In the genomic region with DNA sequence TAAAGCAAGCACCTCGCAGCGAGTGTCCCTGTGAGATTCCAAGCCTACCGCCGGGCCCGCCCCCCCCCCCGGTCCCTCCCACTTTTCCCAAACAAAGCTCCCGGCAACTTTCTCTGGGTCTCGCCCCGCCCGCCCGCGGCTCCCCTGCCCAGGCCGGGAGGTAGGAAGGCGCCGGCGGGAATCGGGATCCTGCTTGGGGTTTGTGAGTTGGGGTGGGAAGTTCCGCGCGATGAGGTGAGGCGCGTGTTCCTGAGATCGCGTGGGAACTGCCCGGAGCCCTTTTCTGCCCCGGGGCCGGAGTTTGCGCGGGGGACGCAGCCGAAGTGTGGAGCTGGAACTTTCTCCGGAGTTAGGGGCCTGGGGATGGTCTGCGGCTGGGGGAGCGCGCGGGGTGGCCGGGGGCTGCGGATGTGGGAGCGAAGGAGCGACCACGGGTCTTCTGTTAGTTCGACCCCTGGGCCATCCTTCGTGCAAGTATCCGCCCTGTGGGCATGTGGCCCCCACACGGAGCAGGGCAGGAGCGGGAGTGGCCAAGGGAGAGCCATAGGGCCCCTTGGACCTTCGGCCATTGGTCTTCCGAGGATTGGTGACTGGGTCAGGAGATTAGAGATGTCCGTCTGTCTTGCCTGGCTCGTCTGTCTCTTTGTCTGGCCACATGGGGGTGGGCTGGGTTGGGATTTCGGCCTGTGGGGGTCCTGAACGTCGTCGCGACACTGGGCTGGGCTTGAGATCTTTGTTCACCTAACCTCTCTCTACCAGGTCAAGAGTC, we compare ENCODE assay signal across 8 mouse cellular contexts. TPM values are rescaled to one million over a fixed set of nuclear protein-coding genes. Genes with fewer than 3 reads are reported as not detected.
DNase-seq lines count a peak whose midpoint lies in the region; ATAC-seq and TF ChIP-seq lines count a peak whose summit lies in the region.

Tead2 (plus strand) TSS at position 81 of the 769 bp plus-strand sequence.

- no peaks in the 10 kb centered on the region for H3K9me3 ChIP-seq in embryonic facial prominence, embryonic 12.5 days
- no peaks in the 10 kb centered on the region for H3K9me3 ChIP-seq in liver, embryonic 11.5 days (ENCODE audit: control insufficient read depth, low read length)
- no peaks in the 10 kb centered on the region for H3K9me3 ChIP-seq in neural tube, embryonic 12.5 days

- no peak within 1 kb of the TSS for H3K27ac ChIP-seq in left cerebral cortex, adult 2 months
- peak within 1 kb of the TSS; percentile 98 for H3K27ac ChIP-seq in embryonic facial prominence, embryonic 12.5 days
- H3K27ac ChIP-seq in liver, embryonic 11.5 days (ENCODE audit: low read depth, low read length), result peak within 1 kb of the TSS; percentile 80
- peak within 1 kb of the TSS; percentile 80 for H3K27ac ChIP-seq in neural tube, embryonic 12.5 days

- H3K36me3 ChIP-seq in embryonic facial prominence, embryonic 12.5 days, result peaks cover 38% of the 10 kb centered on the region
- peaks cover 8% of the 10 kb centered on the region; the same call in 1 of the 2 replicates for H3K36me3 ChIP-seq in liver, embryonic 11.5 days (ENCODE audit: control insufficient read depth, insufficient read depth, low read length)
- H3K36me3 ChIP-seq in neural tube, embryonic 12.5 days, result peaks cover 32% of the 10 kb centered on the region

- no peak for DNase-seq in left cerebral cortex, adult 2 months (ENCODE audit: extremely low spot score in 1 of 2, low spot score in 2 of 2)
- no peak for DNase-seq in left cerebral cortex, postnatal 25 days (ENCODE audit: low spot score in 2 of 2)
- peak; percentile 76 for DNase-seq in heart, postnatal 4 days
- DNase-seq in liver, embryonic 11.5 days (ENCODE audit: low spot score), result peak; percentile 67
- DNase-seq in B cell, adult 2 months, result no peak

- under 1% methylated on average over 54 of the region's 55 CpGs for WGBS in embryonic facial prominence, embryonic 12.5 days
- WGBS in liver, embryonic 11.5 days, result 2% methylated on average over 52 of the region's 55 CpGs
- 1% methylated on average over 55 of the region's 55 CpGs for WGBS in neural tube, embryonic 12.5 days

- H3K9ac ChIP-seq in embryonic facial prominence, embryonic 12.5 days, result peak within 1 kb of the TSS; percentile 99
- peak within 1 kb of the TSS; percentile 79 for H3K9ac ChIP-seq in liver, embryonic 11.5 days (ENCODE audit: low read depth, low read length)
- H3K9ac ChIP-seq in neural tube, embryonic 12.5 days, result peak within 1 kb of the TSS; percentile 92

- H3K4me3 ChIP-seq in left cerebral cortex, adult 2 months, result peak within 1 kb of the TSS; percentile 44
- H3K4me3 ChIP-seq in embryonic facial prominence, embryonic 12.5 days, result peak within 1 kb of the TSS; percentile 86
- H3K4me3 ChIP-seq in liver, embryonic 11.5 days (ENCODE audit: low read depth, low read length), result peak within 1 kb of the TSS; percentile 62
- H3K4me3 ChIP-seq in neural tube, embryonic 12.5 days, result peak within 1 kb of the TSS; percentile 66

- ATAC-seq in embryonic facial prominence, embryonic 12.5 days (ENCODE audit: insufficient number of reproducible peaks, insufficient read depth, low FRiP score, low TSS enrichment), result peak; percentile 25; the same call in 1 of the 2 replicates
- ATAC-seq in liver, embryonic 11.5 days (replicated peaks; ENCODE audit: low FRiP score), result peak; percentile 13; the same call in 1 of the 2 replicates
- ATAC-seq in neural tube, embryonic 12.5 days (ENCODE audit: low FRiP score, low read depth), result peak; percentile 62
- no peak for ATAC-seq in CD4-positive, CD25-positive, alpha-beta regulatory T cell, adult 4 months

- no peak for TF ChIP-seq CTCF in left cerebral cortex, adult 2 months (IDR thresholded peaks at IDR 0.05)

- intact Hi-C loops in left cerebral cortex, adult 2 months (cut with DNase I), result no loop called here
- intact Hi-C loops in left cerebral cortex, postnatal 25 days (cut with DNase I), result no loop called here

- H3K27me3 ChIP-seq in embryonic facial prominence, embryonic 12.5 days, result peaks cover 15% of the 10 kb centered on the region
- H3K27me3 ChIP-seq in liver, embryonic 11.5 days (replicated peaks; ENCODE audit: control insufficient read depth, insufficient read depth, low read length), result peaks cover 23% of the 10 kb centered on the region
- H3K27me3 ChIP-seq in neural tube, embryonic 12.5 days (replicated peaks), result peaks cover 16% of the 10 kb centered on the region

- peaks cover 29% of the 10 kb centered on the region for H3K4me1 ChIP-seq in embryonic facial prominence, embryonic 12.5 days
- peaks cover 14% of the 10 kb centered on the region for H3K4me1 ChIP-seq in liver, embryonic 11.5 days (replicated peaks; ENCODE audit: control insufficient read depth, insufficient read depth, low read length)
- peaks cover 33% of the 10 kb centered on the region for H3K4me1 ChIP-seq in neural tube, embryonic 12.5 days

- H3K4me2 ChIP-seq in embryonic facial prominence, embryonic 12.5 days (replicated peaks), result peak within 1 kb of the TSS; percentile 93
- peak within 1 kb of the TSS; percentile 68 for H3K4me2 ChIP-seq in liver, embryonic 11.5 days
- H3K4me2 ChIP-seq in neural tube, embryonic 12.5 days (replicated peaks), result peak within 1 kb of the TSS; percentile 67

RNA-seq across cellular contexts. Expression of gene Tead2, which starts in this region (rescaled TPM):
- total RNA-seq in left cerebral cortex, adult 2 months (2021), result 1 to 10 TPM; 3.9 to 4.1 TPM
- 1 to 10 TPM; 2.8 to 5.5 TPM for total RNA-seq in left cerebral cortex, postnatal 25 days (2021)
- 277 and 295 TPM in 2 replicates for polyA plus RNA-seq in embryonic facial prominence, embryonic 12.5 days (2016; fragmentation: Nextera tagmentation; extraction: Ambion mirVana)
- 10 to 100 TPM; 66.4 to 69.4 TPM for total RNA-seq in heart, postnatal 4 days (2021)
- 69.3 and 75.9 TPM in 2 replicates for polyA plus RNA-seq in liver, embryonic 11.5 days (2014; fragmentation: Nextera tagmentation; extraction: Ambion mirVana)
- polyA plus RNA-seq in neural tube, embryonic 12.5 days (2016; fragmentation: Nextera tagmentation; extraction: Ambion mirVana), result 173 and 178 TPM in 2 replicates
- 1 to 10 TPM; 4.5 to 5.4 TPM for polyA plus RNA-seq in CD4-positive, CD25-positive, alpha-beta regulatory T cell, adult 4 months (2017; shearing (Covaris generic))

Comparison
In these comparisons a context has a peak if more than half of its experiments do, and no peak if none do; other contexts are left out.
1. RNA of gene Tead2 (total RNA-seq): 66.4 to 69.4 TPM in heart, postnatal 4 days; 2.8 to 5.5 TPM in left cerebral cortex, postnatal 25 days and 3.9 to 4.1 TPM in left cerebral cortex, adult 2 months; every median in the first group is over 10 times any median in the second.
2. RNA of gene Tead2 (polyA plus RNA-seq): 277 to 295 TPM in embryonic facial prominence, embryonic 12.5 days, 173 to 178 TPM in neural tube, embryonic 12.5 days and 69.3 to 75.9 TPM in liver, embryonic 11.5 days; 4.5 to 5.4 TPM in CD4-positive, CD25-positive, alpha-beta regulatory T cell, adult 4 months; every median in the first group is over 10 times any median in the second.
3. DNase-seq: peak in heart, postnatal 4 days (single experiment) and liver, embryonic 11.5 days (single experiment); none in left cerebral cortex, adult 2 months (0 of 2), left cerebral cortex, postnatal 25 days (0 of 2) and B cell, adult 2 months (0 of 2).
4. Peak in every context shown above with its lines, with median percentiles within 50 percentile points of each other: H3K4me3 ChIP-seq, H3K4me2 ChIP-seq and H3K9ac ChIP-seq.